Mouse (Mus musculus): ENCODE results near the gene Sesn1. TPM values are rescaled to one million over a fixed set of nuclear protein-coding genes. Genes with fewer than 3 reads are reported as not detected.

The Sesn1 gene
- polyA plus RNA-seq, 1 experiment from 2014 or later, result 22.3 TPM

DNA sequence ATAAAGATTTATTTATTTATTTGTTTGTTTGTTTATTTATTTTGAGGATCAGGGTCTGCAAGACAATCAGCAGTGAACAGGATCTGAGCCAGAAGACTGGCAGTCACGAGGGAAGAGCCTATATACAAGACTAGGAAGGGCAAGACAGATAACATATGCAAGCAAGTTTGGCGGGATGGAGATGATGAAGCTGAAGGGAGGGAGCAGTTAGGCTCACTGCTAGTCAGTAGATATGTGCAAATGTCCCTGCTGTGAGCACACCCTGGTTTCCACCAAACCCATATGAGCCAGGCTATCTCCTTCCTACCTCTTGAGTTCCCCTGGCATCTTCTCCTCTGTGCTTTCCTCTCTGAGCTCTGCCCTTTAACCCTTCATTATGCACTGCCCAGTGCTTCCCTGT is 61.8 kb downstream of the Sesn1 start:
- peak; percentile 51 for ATAC-seq (ENCODE audit: low read depth)

DNA sequence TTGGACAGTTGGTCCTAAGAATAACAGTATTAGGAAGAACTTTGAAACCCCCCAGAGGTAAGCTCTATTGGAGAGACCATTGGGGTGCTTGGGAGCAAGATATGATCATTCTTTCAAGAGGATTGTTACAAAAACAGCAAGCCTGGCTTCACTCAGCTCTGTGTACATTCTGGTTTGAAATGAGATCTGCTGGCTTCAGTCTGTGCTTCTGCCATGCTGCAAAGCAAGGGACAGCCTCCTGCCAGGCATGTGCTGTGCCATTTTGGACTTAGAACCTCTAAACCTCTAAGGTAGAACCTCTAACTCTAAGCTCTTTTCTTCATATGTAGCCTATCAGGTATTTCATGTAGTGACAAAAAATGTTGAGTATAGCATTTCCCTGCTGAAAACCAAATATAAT is 65.9 kb downstream of the Sesn1 start:
- Histone ChIP-seq H3K9ac (no peak overlapping the region), H3K27me3 (no peaks in the 10 kb centered on the region), H3K36me3 (no peaks in the 10 kb centered on the region), H3K4me3 (replicated peaks) (no peak overlapping the region), H3K27ac (no peak overlapping the region), H3K9me3 (replicated peaks) (no peaks in the 10 kb centered on the region), H3K4me2 (no peak overlapping the region), H3K4me1 (replicated peaks) (peaks cover 5% of the 10 kb centered on the region; the same call in 1 of the 2 replicates)
- DNase-seq, result no peak
- no peak for ATAC-seq (ENCODE audit: low read depth)

More for the DNA sequence above, 61.8 kb downstream of the Sesn1 start:
- no peak overlapping the region for H3K9ac ChIP-seq
- H3K9me3 ChIP-seq (replicated peaks), result no peaks in the 10 kb centered on the region
- no peaks in the 10 kb centered on the region for H3K36me3 ChIP-seq
- DNase-seq, result no peak
- WGBS (ENCODE audit: insufficient replicate concordance), result 13% methylated on average over 2 of the region's 2 CpGs
- no peak overlapping the region for H3K27ac ChIP-seq
- H3K27me3 ChIP-seq, result no peaks in the 10 kb centered on the region
- H3K4me3 ChIP-seq (replicated peaks), result no peak overlapping the region
- no peak overlapping the region for H3K4me2 ChIP-seq
- H3K4me1 ChIP-seq (replicated peaks), result peaks cover 12% of the 10 kb centered on the region

DNA sequence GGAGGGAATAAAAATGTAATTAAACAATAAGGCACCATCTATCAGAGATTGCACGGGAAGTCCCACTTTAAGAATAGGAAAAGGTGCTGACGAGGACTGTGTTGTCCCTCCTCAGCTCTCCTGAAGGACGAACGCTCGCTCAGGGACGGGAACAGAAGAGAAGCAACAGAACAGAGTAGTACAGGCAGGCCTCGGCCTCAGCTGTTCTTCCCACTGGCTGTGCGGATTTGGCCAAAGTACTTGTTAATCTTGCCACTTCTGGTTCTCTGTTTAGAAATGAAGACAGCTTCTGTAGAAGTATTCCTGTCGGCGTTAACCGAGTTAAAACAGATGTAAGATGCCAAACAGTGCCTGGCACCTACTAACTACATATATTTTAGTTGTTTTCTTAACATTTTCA is 68.6 kb downstream of the Sesn1 start:
- 84% methylated on average over 11 of the region's 11 CpGs for WGBS (ENCODE audit: insufficient replicate concordance)
- DNase-seq, result no peak

GRCm38 (mm10) chr10:41879675-41880074 is 69.9 kb downstream of the Sesn1 start:
- Histone ChIP-seq H3K9me3 (replicated peaks) (no peaks in the 10 kb centered on the region), H3K4me1 (replicated peaks) (peaks cover 8% of the 10 kb centered on the region), H3K4me3 (replicated peaks) (no peak overlapping the region), H3K27ac (no peak overlapping the region), H3K36me3 (no peaks in the 10 kb centered on the region), H3K9ac (no peak overlapping the region), H3K27me3 (no peaks in the 10 kb centered on the region), H3K4me2 (no peak overlapping the region)
- ATAC-seq (ENCODE audit: low read depth) (no peak), DNase-seq (no peak)
- WGBS (ENCODE audit: insufficient replicate concordance), result 52% methylated on average over 1 of the region's 1 CpGs

More for the DNA sequence above, 68.6 kb downstream of the Sesn1 start:
- H3K4me3 ChIP-seq (replicated peaks), result no peak overlapping the region
- no peak overlapping the region for H3K9ac ChIP-seq
- H3K4me1 ChIP-seq (replicated peaks), result peaks cover 8% of the 10 kb centered on the region; the same call in 1 of the 2 replicates
- no peak for ATAC-seq (ENCODE audit: low read depth)
- no peaks in the 10 kb centered on the region for H3K9me3 ChIP-seq (replicated peaks)
- no peak overlapping the region for H3K27ac ChIP-seq
- H3K4me2 ChIP-seq, result no peak overlapping the region
- no peaks in the 10 kb centered on the region for H3K27me3 ChIP-seq
- no peaks in the 10 kb centered on the region for H3K36me3 ChIP-seq

DNA sequence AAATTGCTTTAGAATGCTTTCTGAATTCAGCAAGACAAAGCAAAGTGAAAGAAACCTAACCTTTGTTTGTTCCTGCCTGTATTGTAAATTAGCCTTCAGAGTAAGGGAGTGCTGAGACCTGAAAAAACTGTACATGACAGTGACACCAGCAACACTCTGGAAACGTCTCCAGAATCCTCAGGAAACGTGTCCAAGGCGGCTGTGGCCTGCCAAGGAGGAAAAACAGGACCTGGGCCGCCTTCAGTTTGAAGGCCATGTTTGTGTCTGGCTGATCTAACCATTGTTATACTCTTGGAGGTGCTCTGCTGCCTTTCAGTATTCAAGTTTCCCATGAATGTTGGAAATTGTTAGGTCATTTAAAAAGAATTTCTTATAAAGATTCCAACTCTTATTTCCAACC is 70.5 kb downstream of the Sesn1 start:
- Histone ChIP-seq H3K27ac (no peak overlapping the region), H3K9me3 (replicated peaks) (no peaks in the 10 kb centered on the region), H3K4me1 (replicated peaks) (peaks cover 10% of the 10 kb centered on the region), H3K36me3 (no peaks in the 10 kb centered on the region), H3K4me2 (no peak overlapping the region), H3K4me3 (replicated peaks) (no peak overlapping the region), H3K27me3 (no peaks in the 10 kb centered on the region), H3K9ac (no peak overlapping the region)
- WGBS (ENCODE audit: insufficient replicate concordance), result 51% methylated on average over 4 of the region's 4 CpGs
- ATAC-seq (ENCODE audit: low read depth), result no peak
- DNase-seq, result no peak

DNA sequence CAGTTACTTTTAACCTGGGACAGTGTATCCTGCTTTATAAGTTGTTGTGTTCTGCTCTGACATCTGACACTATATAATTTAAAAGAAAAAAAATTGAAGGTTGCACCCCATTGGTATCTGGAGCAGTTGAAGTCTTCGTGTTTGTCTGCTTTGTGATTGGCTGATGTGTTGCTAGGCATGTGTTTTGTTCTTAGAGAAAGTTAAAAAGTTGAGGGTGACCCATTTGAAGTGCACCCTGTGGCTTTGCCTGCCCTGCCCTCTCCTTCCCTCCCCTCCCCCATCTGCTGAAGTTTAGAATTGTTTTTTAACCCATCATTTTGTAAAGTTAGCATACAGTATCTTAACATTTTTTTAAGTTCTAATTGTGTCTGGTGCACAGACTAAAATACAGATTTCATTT is 71.0 kb downstream of the Sesn1 start:
- Histone ChIP-seq H3K27me3 (no peaks in the 10 kb centered on the region), H3K9ac (no peak overlapping the region), H3K36me3 (no peaks in the 10 kb centered on the region), H3K27ac (no peak overlapping the region), H3K9me3 (replicated peaks) (no peaks in the 10 kb centered on the region), H3K4me2 (no peak overlapping the region), H3K4me3 (replicated peaks) (no peak overlapping the region), H3K4me1 (replicated peaks) (peaks cover 10% of the 10 kb centered on the region)
- DNase-seq (no peak), ATAC-seq (ENCODE audit: low read depth) (no peak)
- 32% methylated on average over 1 of the region's 1 CpGs for WGBS (ENCODE audit: insufficient replicate concordance)

DNA sequence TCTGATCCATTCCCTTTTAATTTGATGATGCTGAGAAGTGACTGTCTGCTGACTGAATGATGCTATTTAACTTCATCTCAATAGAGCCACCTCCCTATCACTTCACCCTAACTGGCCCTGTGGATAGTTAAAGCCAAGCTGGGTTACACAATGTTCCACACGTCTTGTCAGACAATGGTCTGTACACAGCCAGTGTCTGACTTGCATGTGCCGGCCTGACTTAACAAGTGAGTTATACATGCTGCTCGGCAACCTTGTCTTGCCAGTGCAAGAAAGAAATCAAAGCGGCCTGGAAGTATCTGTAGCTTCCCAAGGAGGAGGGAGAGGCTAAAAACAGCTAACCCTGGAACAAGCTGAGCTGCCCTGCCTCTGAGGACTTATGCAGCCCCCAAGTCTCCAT is 71.7 kb downstream of the Sesn1 start:
- DNase-seq, result no peak
- no peak overlapping the region for H3K27ac ChIP-seq
- no peaks in the 10 kb centered on the region for H3K36me3 ChIP-seq
- H3K4me2 ChIP-seq, result no peak overlapping the region
- ATAC-seq (ENCODE audit: low read depth), result no peak
- H3K9me3 ChIP-seq (replicated peaks), result no peaks in the 10 kb centered on the region
- no peaks in the 10 kb centered on the region for H3K27me3 ChIP-seq
- H3K4me1 ChIP-seq (replicated peaks), result peaks cover 11% of the 10 kb centered on the region
- no peak overlapping the region for H3K4me3 ChIP-seq (replicated peaks)
- H3K9ac ChIP-seq, result no peak overlapping the region
- 62% methylated on average over 4 of the region's 4 CpGs for WGBS (ENCODE audit: insufficient replicate concordance)

GRCm38 (mm10) chr10:41883741-41884575 is 74.2 kb downstream of the Sesn1 start:
- H3K27ac ChIP-seq, result peak overlapping the region; percentile 54
- H3K9me3 ChIP-seq (replicated peaks), result no peaks in the 10 kb centered on the region
- H3K4me1 ChIP-seq (replicated peaks), result peaks cover 25% of the 10 kb centered on the region
- H3K4me3 ChIP-seq (replicated peaks), result no peak overlapping the region
- no peak overlapping the region for H3K4me2 ChIP-seq
- no peaks in the 10 kb centered on the region for H3K36me3 ChIP-seq
- no peak for ATAC-seq (ENCODE audit: low read depth)
- H3K9ac ChIP-seq, result no peak overlapping the region
- H3K27me3 ChIP-seq, result no peaks in the 10 kb centered on the region
- 60% methylated on average over 8 of the region's 8 CpGs for WGBS (ENCODE audit: insufficient replicate concordance)
- no peak for DNase-seq

- Histone ChIP-seq H3K4me3 (replicated peaks) (peak overlapping the region; percentile 85), H3K27ac (peak overlapping the region; percentile 99), H3K36me3 (no peaks in the 10 kb centered on the region), H3K27me3 (no peaks in the 10 kb centered on the region), H3K9ac (peak overlapping the region; percentile 96), H3K9me3 (replicated peaks) (no peaks in the 10 kb centered on the region), H3K4me1 (replicated peaks) (peaks cover 38% of the 10 kb centered on the region), H3K4me2 (peak overlapping the region; percentile 89)
- WGBS (ENCODE audit: insufficient replicate concordance), result 2% methylated on average over 65 of the region's 65 CpGs
- ATAC-seq (ENCODE audit: low read depth) (peak; percentile 97), DNase-seq (peak; percentile 92)
These were observed 77.5 kb downstream of the Sesn1 start for GRCm38 (mm10) chr10:41887080-41887821.

DNA sequence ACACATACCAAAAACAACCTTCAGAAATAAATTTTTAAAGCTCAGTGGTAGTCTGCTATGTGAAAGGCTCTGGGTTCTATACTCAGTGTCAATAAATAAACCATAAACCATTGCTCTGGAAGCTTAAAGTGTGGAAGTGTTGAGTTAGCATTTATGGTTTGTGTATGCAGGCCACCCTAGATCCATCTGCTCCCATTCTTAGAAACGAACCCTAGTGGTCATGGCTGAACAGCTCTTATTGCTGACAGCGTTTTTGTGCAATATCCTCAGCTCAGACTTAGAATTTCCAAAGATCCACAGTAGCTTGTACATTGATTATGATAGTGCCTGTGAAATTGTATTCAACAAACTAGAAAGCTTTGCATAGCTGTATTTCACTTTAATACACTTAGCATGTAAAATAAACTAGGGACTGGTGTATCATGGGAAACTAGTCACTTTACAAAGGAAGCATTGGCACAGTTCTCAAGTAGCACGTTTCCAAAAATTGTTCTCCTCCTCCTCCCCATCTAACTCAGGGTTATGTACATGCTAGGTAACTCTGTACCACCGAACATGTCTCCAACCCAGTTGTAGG is 78.7 kb downstream of the Sesn1 start:
- Histone ChIP-seq H3K27me3 (no peaks in the 10 kb centered on the region), H3K36me3 (no peaks in the 10 kb centered on the region), H3K9me3 (replicated peaks) (no peaks in the 10 kb centered on the region), H3K27ac (peak overlapping the region; percentile 99), H3K9ac (peak overlapping the region; percentile 96), H3K4me1 (replicated peaks) (peaks cover 41% of the 10 kb centered on the region), H3K4me2 (peak overlapping the region; percentile 89), H3K4me3 (replicated peaks) (peak overlapping the region; percentile 85)
- DNase-seq, result no peak
- 21% methylated on average over 4 of the region's 4 CpGs for WGBS (ENCODE audit: insufficient replicate concordance)
- ATAC-seq (ENCODE audit: low read depth), result 0 out of 2 replicates have a peak, but pooled peaks have one; percentile 19

GRCm38 (mm10) chr10:41889566-41889965 is 79.8 kb downstream of the Sesn1 start:
- Histone ChIP-seq H3K27ac (no peak overlapping the region; the same call in 1 of the 2 replicates), H3K4me2 (peak overlapping the region; percentile 23), H3K27me3 (no peaks in the 10 kb centered on the region), H3K4me1 (replicated peaks) (peaks cover 51% of the 10 kb centered on the region), H3K4me3 (replicated peaks) (peak overlapping the region; percentile 12; the same call in 1 of the 2 replicates), H3K9ac (no peak overlapping the region), H3K36me3 (no peaks in the 10 kb centered on the region), H3K9me3 (replicated peaks) (no peaks in the 10 kb centered on the region)
- DNase-seq (no peak), ATAC-seq (ENCODE audit: low read depth) (no peak)
- 66% methylated on average over 5 of the region's 5 CpGs for WGBS (ENCODE audit: insufficient replicate concordance)

Data from liver, embryonic 13.5 days (tissue).